Mouse (Mus musculus) heart, postnatal 10 days (tissue): ENCODE measurements around the gene Ndufb2. TPM values are rescaled to one million over a fixed set of nuclear protein-coding genes. Genes with fewer than 3 reads are reported as not detected.
A peak's percentile ranks its signal among the peaks of the same experiment; 100 is the strongest.

ENCODE experiments used
- DNase-seq, 2 experiments: peaks; one replicate each; pipeline ENCODE4 v3.0.0; 2021
- intact Hi-C: fragments of 180-260 bp; cut with DNase I; formaldehyde crosslinking; loops from one replicate; pipeline ENCODE4 v1.15.1; 2025
- total RNA-seq, 2 experiments: library from RNA; stranded (reverse); gene quantifications; 2 replicates each; pipeline ENCODE4 v1.2.3; 2021

Ndufb2 gene
- 100 to 1,000 TPM; 533 to 539 TPM for total RNA-seq

- DNase-seq = peak; percentile 96 to 97
- intact Hi-C loops = no loop called here
These were observed at the start of gene Ndufb2 for GRCm38 (mm10) chr6:39592401-39593214. Gene Ndufb2, plus strand, starts transcription at chr6:39592574.

GRCm38 (mm10) chr6:39542631-39543597 is 49.5 kb upstream of the Ndufb2 start:
- peak; percentile 91 to 92 for DNase-seq
- intact Hi-C loops = loop anchor here (2.0 kb wide), 1 partner anchor 28 kb away; no protein-coding TSS in a partner anchor

DNA sequence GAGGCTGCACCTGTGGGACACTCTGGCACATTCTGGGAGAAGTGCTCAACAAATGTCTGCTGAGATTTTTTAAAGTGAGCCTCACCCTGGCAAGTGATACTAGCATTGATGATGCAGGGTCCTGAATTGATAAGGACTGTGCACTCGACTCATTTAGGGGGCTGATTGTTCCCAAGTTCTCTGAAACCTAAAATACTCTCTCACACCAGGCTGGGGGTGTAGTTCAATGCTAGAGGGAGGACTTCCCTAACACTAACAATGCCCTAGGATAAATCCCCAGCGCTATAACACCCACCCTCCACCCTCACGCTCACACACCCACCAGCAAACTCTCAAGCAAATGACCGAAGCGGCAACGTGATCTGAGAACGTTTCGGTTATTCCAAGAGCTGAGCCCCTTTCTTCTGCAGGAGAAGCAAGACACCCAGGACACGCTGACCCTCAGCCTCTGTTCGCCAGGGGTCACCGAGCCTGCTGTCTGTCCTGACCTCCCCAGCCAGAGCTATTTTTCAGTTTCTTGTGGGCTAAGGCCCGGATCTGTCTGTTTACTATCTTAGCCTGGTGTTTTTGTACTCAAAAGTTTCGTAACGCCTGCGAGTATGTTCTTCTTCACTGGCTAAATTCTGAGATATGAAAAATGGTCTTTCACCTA is 48.5 kb upstream of the Ndufb2 start:
- intact Hi-C loops = loop anchor here (2.0 kb wide), 1 partner anchor 29 kb away; no protein-coding TSS in a partner anchor
- no peak for DNase-seq

DNA sequence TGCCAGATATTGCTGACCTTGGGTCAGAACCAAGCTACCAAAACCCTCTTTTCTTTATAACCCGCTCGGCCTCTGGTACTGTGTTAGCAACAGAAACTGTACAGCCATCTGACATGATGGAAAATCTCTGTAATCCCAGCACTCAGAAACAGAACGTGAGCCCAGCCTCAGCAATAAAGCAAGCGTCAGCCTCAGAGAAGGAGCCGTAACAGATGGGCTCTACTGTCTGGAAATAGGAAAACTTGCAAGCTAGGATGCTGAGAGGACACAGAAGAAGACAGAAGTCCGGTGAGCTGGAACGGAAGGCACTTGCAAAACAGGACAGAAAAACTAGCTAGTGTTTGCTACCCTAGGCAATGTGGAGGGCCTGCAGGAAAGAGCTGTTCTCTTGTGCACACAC is 46.9 kb upstream of the Ndufb2 start:
- no peak for DNase-seq
- intact Hi-C loops = no loop called here

DNA sequence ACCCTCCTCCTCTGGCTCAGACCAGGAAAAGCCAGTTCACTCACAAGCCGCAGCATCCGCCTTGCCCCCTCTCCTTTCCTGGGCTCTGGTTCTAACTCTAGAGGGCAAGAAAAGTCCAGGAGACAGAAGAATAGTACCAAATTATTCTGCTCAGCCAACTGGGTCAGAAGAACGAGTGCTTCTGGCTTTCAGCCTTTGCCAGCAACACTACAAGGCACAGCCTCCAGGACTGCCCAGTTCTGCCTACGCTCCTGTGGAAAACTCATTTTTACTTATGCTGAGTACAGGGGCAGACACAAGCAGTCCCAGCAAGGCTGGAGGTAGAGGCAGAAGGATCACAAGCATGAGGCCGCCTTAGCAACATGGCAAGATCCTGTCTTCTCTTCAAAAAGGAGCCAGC is 44.3 kb upstream of the Ndufb2 start:
- intact Hi-C loops = no loop called here

GRCm38 (mm10) chr6:39551981-39552636 is 40.3 kb upstream of the Ndufb2 start:
- intact Hi-C loops = no loop called here
- no peak for DNase-seq

More for the DNA sequence above, 44.3 kb upstream of the Ndufb2 start:
- no peak for DNase-seq

GRCm38 (mm10) chr6:39554888-39555647 is 37.3 kb upstream of the Ndufb2 start:
- intact Hi-C loops = loop anchor here (2.0 kb wide), 1 partner anchor 14 kb away; no protein-coding TSS in a partner anchor

GRCm38 (mm10) chr6:39555648-39555945 is 36.8 kb upstream of the Ndufb2 start:
- no peak for DNase-seq
- intact Hi-C loops = loop anchor here (2.0 kb wide), 1 partner anchor 15 kb away; no protein-coding TSS in a partner anchor

More at GRCm38 (mm10) chr6:39554888-39555647, 37.3 kb upstream of the Ndufb2 start:
- DNase-seq = peak; percentile 37 to 47

- intact Hi-C loops = no loop called here
- peak; percentile 53 to 70 for DNase-seq
These were observed 35.3 kb upstream of the Ndufb2 start for GRCm38 (mm10) chr6:39556900-39557659.

- intact Hi-C loops = no loop called here
- peak; percentile 88 to 89 for DNase-seq
These were observed 34.6 kb upstream of the Ndufb2 start, which contains the start of gene Dennd2a for GRCm38 (mm10) chr6:39557723-39558261. Gene Dennd2a, minus strand, starts transcription at chr6:39557867.

DNA sequence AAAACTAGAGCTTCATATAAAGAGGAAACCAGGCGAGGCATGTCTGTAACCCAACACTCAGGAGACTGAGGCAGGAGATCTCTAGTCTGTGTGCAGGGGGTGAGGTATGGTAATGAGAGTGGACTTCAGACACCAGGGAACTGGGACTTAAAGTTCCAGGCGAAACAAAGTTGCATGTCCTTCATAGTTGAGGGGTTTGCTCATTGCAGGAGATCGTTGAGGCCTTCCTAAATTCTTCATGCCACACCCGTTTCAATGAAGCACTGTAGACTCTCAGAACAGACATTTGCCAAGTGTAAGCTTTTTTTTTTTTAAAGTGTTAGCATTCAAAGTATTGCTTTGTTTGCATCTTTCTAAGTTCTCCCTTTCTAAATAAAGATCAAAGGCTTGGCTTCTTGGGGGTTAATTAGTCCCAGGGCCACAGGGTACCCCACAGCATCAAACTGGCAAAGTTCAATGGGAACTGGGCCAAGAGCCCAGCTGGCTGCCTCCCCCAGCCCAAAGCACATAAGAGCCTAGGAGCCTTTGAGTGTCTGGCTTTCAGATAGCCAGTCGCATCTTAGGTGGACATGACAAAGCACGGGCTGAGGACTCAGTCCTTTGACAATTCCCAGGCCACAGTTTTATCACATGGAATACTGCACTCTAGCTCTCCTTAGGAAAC is 33.0 kb upstream of the Ndufb2 start:
- DNase-seq = no peak
- intact Hi-C loops = no loop called here

DNA sequence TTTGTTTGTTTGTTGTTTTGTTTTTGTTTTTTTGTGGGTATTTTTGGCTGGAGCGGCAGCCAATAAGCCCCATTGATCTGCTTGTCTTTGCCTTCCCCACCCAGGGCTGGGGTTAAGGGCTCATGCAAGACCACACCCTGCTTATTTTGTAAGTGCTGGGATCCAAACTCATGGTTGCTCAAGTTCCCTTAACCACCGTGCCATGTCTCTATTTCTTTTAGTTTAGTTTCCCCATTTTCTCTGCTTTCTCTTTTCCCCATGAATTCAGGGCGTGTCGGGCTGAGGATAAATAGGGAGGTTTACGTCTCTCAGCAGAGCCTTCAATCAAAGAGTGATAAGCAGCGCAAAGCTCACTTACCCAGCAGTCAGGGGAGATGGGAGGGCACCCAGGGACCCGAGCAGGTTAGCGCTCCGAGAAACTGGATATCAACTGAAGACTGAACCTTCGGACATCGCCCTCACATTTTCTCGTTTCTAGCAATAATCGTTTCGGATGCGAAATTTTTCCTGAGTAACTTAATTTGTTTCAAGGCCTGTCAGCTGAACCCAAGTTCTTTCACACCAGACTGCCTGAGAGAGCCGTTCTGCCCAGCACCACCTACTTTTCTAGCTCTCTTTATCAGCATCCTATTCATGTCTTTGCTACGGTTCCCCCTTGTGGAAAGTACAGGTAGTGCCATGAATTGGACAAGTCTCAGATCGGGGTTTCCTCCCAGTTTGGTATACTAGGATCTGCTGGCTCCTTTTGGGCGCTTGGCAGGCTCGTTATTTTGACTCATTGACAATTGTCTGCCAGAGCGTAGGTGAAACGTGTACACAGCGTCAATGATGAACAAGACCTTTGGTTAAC is 30.0 kb upstream of the Ndufb2 start:
- intact Hi-C loops = loop anchor here (1.0 kb wide), 1 partner anchor 99 kb away; no protein-coding TSS in a partner anchor
- DNase-seq = peak; percentile 90

DNA sequence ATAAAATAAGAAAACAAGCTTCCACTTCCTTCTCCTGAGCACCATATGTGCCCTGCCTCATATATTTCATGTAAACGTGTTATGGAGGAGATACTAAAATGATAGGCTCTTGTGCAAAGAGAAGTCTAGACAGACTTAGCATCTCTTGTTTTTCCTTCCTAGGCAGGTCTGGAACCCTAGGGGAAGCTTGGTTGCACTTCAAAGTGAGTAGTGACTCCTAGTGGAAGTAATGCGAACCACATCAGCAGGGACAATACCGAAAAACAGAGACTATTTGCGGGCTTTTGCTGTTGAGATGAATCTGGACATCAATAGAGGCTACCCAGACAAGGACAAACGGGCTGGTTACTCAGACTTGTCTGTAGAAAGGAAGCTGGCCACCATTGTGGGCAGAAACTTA is 24.8 kb upstream of the Ndufb2 start:
- intact Hi-C loops = loop anchor here (1.0 kb wide), 1 partner anchor 104 kb away; no protein-coding TSS in a partner anchor
- peak; percentile 41 to 61 for DNase-seq

GRCm38 (mm10) chr6:39570426-39570825 is 21.9 kb upstream of the Ndufb2 start:
- intact Hi-C loops = no loop called here
- no peak for DNase-seq

DNA sequence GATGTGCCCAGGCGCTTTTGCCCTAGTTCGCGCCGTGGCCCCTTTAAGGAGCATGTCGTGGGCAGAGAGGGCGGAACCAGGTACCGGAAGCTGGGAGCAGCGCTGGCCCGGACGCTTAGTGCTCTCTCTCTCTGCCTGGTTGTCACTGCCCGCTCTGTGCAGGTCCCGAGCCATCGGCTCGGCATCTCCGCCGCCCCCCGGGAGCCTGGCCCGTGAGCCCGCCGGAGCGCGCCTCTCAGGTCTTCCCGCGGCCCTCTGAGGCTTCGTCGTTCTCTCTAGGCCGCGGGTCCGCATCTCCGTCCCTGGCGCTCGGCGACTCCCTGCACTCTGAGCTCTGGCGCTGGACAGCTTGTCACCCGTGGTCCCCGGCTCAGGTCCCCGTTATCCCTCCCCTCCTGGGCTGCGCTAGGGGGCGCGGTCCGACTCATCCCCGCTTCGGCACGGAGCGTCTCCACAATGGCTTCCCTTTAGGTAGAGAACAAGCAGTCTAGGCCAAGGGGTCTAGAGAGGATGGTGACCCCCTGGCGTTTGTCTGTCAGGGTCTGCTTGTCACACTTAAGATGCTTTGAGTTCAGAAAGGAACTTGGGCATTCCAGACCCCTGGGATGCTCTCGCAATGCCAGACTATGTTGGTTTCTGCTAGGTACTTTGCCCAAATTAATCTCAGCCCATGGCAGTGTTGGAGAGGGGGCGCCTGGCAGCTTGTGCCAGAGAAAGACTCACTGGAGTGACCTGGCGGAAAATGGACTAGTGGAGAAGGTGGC is 18.4 kb upstream of the Ndufb2 start, which contains the start of gene Adck2:
Adck2 (plus strand) TSS at position 83 of the 764 bp plus-strand sequence.
- intact Hi-C loops = loop anchor here (2.0 kb wide), 1 partner anchor 207 kb away; no protein-coding TSS in a partner anchor
- peak; percentile 85 for DNase-seq

DNA sequence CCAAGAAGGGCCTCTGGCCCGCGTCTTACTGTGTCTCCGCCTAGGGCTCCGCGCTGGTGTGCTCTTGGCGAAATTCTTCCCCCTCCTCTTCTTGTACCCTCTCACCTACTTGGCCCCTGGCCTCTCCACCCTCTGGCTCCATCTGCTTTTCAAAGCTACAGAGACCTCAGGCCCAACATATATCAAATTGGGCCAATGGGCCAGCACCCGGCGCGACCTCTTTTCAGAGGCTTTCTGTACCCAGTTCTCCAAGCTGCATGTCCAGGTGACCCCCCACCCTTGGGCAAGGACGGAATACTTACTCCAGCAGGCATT is 17.9 kb upstream of the Ndufb2 start:
- intact Hi-C loops = loop anchor here (2.0 kb wide), 1 partner anchor 206 kb away; no protein-coding TSS in a partner anchor

More for the DNA sequence above, 17.9 kb upstream of the Ndufb2 start:
- DNase-seq = peak; percentile 62 to 66
